Comparison of ENCODE assay signal across 22 mouse cellular contexts in the genomic region with DNA sequence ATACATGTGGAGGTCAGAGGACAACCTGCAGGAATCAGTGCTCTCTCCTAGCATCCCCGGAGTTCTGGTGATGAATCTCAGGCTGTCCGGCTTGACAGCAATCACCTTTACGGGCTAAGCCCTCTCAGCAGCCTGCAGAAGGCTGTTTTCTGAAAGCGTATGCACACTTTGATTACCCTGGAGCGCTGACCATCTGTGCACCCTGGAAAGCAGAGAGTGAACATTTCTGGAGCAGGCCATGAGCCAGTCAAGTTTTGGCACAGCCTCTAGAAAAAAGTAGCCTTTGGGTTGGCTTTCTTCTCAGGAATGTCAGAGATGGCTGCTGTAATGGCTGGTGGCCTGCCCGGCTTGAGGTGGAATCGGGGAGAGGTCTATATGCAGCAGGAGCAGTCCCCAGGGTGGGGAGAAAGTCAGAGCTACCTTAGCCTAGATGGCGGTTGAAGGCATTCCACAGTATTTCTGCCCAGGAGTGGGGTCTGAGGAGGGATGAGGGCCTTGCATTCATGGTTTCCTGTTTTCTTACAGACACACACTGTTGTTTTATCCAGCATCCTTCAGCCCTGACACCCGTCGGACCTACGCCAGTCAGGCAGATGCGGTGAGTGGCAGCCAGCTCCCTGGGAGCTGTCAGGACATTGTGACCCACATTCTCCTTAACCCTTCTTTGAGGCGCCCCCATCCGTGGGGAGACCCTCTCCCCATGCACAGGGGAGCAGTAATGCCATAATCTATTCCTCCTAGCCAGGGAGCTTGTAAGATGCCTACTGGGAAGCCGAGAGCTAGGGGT. TPM values are rescaled to one million over a fixed set of nuclear protein-coding genes. Genes with fewer than 3 reads are reported as not detected.
A peak's percentile ranks its signal among the peaks of the same experiment; 100 is the strongest.
DNase-seq lines count a peak whose midpoint lies in the region; ATAC-seq lines count a peak whose summit lies in the region.
"Had no signal": no experiment of that assay in that cellular context is flagged by ENCODE, and none has a peak within 500 bp of the region (broad histone marks: within the 10 kb centered on the region; RNA-seq: fewer than 3 reads in every experiment).

No protein-coding gene starts in this region.

- peak; percentile 73 for ATAC-seq in cerebellum, adult (ENCODE audit: insufficient number of reproducible peaks, low FRiP score, low TSS enrichment)
- ATAC-seq: activated CD4-positive, CD25-positive, alpha-beta regulatory T cell, adult 4 months; forebrain, embryonic 13.5 days; intestine, embryonic 15.5 days had no signal

- intact Hi-C loops in left cerebral cortex, postnatal 4 days (cut with DNase I), result no loop called here

- DNase-seq in cerebellum, postnatal 4 days (ENCODE audit: low spot score in 2 of 2), result no peak
- DNase-seq in left cerebral cortex, postnatal 4 days, result peak; percentile 68
- DNase-seq in left cerebral cortex, adult 18-20 months (ENCODE audit: low spot score in 2 of 2), result no peak
- DNase-seq in cerebellum, adult 8-10 months, result peak; percentile 87
- DNase-seq in cerebellum, postnatal 25 days, result peak; percentile 91
- no peak for DNase-seq in lung, adult 18-20 months
- no peak for DNase-seq in heart, adult 8-10 months (ENCODE audit: low spot score)
- DNase-seq: adrenal gland, adult 8-10 months; gastrocnemius, postnatal 14 days; heart, adult 11 months; heart, postnatal 4 days; kidney, adult 2 months; kidney, postnatal 4 days; lung, postnatal 36 days; retina, postnatal 1 day; right cerebral cortex, postnatal 25 days; spleen, adult 18-20 months; thymus, postnatal 14 days had no signal

RNA-seq across cellular contexts. Expression of a gene that starts 24.2 kb away (rescaled TPM):
- total RNA-seq in left cerebral cortex, postnatal 4 days (2021), result 100 to 1,000 TPM; 259 to 272 TPM
- total RNA-seq in left cerebral cortex, adult 18-20 months (2021), result 10 to 100 TPM; 91.8 to 98.9 TPM
- total RNA-seq in heart, adult 8-10 months (2022), result 100 to 1,000 TPM; 234 to 417 (median 264) TPM

Comparison
In these comparisons a context has a peak if more than half of its experiments do, and no peak if none do; other contexts are left out.
1. DNase-seq: peak in left cerebral cortex, postnatal 4 days (single experiment), cerebellum, adult 8-10 months (single experiment) and cerebellum, postnatal 25 days (2 of 2); none in cerebellum, postnatal 4 days (0 of 2), left cerebral cortex, adult 18-20 months (0 of 2), lung, adult 18-20 months (0 of 2) and heart, adult 8-10 months (single experiment).